Mouse (Mus musculus) heart, postnatal 14 days (tissue): ENCODE measurements at regions not wholly inside any gene's neighbourhood (a gene's known extent, or its start where the extent isn't known, plus 50 kb on each side); places are given as distances from the start of the nearest gene placed in this dataset.

Experiments used
- DNase-seq, 2 experiments: peaks; one replicate each; pipeline ENCODE4 v3.0.0; 2021 to 2022
- intact Hi-C: fragments of 180-260 bp; cut with DNase I; formaldehyde crosslinking; loops from one replicate; pipeline ENCODE4 v1.15.1; 2025

DNA sequence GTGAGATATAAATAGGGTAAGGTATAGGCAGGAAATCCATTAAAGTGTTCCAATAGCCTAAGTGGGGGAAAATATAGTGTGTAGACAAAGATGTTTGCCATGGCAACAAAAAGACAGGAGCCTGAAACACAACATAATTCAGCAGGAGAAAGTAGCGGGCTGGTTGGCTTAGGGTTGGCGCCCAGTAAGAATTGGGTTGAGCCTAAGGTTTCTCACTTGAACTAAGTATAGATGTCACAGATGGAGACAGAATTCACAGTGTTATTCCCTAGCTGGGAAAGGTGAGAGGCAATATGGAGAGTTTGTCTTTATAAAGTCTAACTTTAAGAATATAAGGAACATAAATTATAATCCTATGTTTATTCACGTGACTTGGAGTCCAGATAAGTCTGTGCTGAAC is 64.8 kb upstream of the Ogfrl1 start:
- intact Hi-C loops = no loop called here
- DNase-seq = no peak

DNA sequence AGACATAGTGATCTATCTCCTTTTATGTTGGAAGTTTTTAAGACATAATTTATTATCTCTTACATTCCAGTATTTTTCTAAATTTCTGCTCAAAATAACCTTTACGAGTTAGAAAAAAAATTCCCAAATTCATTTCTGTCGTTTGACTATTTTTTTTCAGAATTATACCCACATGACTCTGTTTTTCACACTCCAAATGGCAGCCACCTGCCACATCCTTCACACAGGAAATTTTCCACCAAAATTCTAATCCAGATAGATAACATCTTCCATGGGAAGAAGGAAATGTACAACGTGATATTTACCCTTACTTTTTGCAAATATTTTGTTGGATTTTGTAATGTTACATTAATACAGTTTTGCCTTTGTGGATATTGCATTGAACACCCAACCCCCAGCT is 66.5 kb upstream of the Ogfrl1 start:
- intact Hi-C loops = no loop called here
- DNase-seq = no peak

DNA sequence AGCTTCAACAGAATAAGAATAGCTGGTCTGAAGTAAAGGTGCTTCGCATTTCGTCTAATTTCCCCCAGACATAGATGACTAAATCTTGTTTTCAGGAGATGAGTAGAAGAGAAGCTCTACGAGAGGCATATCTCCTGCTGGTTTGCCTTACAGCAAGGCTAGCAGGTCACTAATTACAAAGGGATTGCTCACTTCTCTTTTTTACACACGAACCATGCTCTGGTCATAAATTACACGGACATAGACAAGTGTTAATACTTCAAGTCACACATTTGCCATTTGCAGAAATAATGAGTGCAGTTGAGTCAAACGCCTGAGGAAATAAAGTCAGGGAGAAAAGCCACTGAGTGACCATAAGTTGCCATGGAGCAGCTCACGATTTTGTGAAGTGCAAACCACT is 68.8 kb upstream of the Ogfrl1 start:
- no peak for DNase-seq
- intact Hi-C loops = no loop called here

DNA sequence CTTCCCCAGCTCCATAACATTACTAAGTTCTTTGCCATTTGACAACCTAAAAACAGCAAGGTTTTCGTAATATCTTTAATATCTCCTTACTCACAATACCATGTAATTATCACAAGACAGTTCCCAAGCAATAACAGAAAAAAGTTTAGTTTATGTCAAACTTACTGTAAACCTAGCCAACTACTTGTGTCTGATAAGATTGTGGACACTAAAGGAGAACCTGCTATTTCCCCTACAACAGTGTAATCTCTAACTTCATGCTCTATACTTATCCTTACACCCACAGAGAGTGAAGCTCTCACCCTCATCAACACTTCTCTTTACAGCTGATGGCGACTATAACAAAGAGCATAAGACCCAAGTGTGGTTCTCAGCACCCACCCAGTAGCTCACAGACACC is 69.8 kb upstream of the Ogfrl1 start:
- intact Hi-C loops = no loop called here
- DNase-seq = no peak

DNA sequence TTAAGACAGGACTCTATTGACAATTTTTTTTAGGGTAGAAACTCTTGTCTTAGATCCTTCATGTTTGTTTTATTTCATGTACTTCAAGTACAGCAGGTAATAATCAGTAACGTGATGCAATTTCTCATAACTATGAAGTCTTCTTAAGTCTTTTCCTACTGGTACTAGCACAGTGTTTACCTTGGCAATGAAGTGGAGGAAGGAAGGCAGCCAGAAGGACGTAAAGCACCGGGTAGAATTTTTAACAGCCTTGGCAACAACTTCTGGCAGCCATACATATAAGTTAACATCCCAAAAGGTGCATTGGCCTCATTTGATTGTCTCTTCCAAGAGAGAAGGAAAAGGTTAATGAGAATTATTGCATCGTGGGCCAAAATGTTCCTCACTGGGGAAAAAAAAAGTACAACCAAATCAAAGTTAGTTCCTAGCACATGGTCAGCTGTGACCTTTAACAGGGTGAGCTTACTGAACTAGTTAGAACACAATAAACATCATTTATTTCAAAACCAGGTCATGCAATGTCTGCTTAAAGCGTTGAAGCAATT is 83.3 kb upstream of the Ogfrl1 start:
- no peak for DNase-seq
- intact Hi-C loops = no loop called here

DNA sequence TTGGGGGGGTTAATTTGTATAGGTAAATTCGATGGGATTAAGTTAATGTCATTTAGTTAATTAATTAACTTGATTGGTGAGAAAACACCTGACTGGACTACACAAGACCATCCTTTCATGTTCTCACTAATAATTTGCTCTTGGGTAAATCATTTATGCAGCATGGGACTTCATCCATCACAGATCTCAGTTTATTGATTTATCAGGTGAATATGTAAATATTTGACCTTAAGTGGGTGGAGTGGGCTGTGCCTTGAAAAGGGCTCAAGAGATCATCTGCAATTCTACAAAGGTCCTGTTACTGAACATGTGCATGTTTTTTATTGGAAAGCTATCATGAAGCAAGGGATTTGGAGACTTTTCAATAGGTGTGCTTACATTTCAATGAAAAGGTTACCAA is 87.0 kb upstream of the Ogfrl1 start:
- DNase-seq = no peak
- intact Hi-C loops = no loop called here

DNA sequence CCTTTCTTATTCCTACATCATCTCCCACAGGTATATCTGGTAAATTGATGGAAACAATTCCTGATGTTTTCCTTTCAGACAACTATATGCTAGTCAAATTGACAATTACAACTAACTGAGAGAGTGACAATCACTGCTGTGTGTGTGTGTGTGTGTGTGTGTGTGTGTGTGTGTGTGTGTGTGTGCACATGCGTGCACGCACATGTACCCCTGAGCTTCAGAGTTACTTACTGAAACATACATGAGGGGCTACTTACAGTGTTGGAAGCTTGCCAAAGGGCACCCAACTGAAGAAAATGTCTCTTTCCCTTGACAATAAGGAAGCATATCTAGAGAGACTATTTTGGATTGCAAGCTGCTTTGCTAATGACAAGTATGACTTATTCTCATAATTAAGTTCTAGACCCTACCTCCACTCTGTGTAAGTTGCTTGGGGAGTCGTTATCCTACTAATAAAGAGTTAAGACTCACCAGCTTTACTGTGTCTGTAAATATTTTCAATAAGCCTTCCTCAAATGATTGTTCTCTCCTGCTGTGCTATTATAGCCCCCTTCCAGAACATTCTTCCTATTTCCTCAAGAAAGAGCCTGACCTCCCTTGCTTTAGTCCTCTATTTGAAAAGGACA is 87.7 kb upstream of the Ogfrl1 start:
- intact Hi-C loops = no loop called here
- DNase-seq = no peak

DNA sequence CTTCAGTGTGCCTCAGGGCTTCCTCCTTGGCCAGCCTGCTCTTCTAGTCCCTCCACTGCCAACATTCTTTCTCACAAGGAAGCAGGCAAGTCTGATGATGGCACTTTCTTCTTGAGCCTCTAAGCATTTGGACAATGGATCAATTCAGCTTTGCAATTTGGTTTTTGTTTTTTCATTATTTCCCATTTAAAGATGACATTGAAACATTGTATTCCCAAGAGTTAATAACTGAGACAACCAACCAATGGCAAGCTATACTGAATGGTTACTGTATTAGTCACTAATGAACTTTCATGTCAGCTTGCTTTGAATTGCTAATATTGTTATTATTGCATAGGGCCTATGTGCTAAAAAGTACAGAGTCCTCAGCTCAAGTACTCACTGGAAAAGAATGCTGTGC is 89.5 kb upstream of the Ogfrl1 start:
- no peak for DNase-seq
- intact Hi-C loops = no loop called here

DNA sequence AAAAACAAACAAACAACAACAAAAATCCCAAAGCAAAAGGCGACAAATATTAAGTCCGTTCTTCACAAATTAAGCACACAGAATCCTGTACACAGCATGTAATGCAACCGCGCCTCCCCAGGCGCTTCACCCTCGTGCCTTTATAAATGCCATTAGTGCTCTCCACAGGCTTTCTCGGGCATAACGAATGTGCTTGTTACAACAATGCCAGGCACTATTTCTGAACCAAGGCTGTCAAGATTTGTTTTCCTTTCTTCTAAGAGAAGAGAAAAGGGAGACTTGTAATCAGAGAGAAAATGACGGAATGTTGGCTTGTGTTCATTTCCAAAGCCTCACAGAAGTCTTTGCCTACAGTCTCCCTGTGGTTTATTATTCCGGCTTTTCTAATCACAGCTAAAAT is 93.1 kb upstream of the Ogfrl1 start:
- intact Hi-C loops = loop anchor here (10.0 kb wide), 1 partner anchor 346 kb away; no protein-coding TSS in a partner anchor
- DNase-seq = no peak

DNA sequence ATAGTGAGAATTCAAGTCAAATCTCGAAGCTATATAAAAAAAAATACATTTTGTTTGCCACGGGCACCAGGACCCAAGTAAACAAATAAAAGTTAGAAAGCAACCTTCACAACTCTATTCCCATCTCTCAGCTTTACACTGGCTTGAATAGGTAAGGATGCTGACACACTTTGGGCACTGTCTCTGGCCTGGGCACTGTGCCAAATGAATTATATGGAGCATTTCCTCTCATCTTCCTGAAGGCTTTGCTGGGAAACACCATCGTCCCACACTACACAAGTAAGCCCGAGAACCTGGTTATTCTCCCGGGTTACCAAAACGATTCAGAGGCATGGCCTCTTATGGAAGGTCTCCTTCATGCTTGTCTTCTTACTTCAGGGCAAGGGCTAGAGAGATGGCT is 93.5 kb upstream of the Ogfrl1 start:
- DNase-seq = peak in 1 of 2 experiments; percentile 11
- intact Hi-C loops = loop anchor here (10.0 kb wide), 1 partner anchor 346 kb away; no protein-coding TSS in a partner anchor

DNA sequence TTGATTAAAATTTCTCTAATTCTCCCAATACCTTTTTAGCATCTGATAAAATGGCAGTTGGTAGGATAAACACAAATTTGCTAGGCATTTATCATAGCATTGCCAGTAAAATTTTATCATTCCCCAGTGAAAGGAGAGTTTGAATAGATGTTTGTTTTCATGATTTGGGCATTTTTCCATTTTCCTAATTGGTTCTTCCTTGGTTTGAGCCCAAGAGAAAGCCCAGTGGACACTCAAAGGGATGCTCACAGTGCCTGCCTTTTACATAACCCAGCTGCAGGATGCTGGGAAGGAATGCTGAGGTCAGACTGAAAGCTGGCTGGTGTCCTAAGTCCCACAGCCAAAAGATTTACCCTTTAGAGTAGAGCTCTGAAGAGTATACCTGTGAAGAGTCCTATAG is 95.4 kb upstream of the Ogfrl1 start:
- no peak for DNase-seq
- intact Hi-C loops = loop anchor here (10.0 kb wide), 1 partner anchor 348 kb away; no protein-coding TSS in a partner anchor

DNA sequence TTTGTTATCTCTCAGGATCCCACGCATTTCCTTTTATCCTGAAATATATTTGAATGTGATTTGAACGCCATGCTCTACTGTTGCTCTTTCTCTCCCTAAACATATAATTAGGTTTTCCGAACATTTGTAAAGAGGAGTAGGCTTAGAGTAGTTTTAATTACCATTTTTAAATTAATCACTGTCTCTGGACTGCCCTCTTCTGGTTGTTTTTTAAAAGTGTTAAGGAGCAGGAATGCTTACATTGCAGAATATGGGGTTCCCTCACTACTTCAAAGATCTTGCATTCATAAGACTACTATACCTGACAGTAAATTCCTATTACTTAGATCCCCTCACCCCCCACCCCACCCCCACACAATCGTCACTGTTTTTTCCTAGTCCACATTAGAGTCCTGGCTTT is 97.8 kb upstream of the Ogfrl1 start:
- no peak for DNase-seq
- intact Hi-C loops = loop anchor here (1.0 to 10.0 kb wide), 2 partner anchors 171 to 351 kb away; no protein-coding TSS in a partner anchor

DNA sequence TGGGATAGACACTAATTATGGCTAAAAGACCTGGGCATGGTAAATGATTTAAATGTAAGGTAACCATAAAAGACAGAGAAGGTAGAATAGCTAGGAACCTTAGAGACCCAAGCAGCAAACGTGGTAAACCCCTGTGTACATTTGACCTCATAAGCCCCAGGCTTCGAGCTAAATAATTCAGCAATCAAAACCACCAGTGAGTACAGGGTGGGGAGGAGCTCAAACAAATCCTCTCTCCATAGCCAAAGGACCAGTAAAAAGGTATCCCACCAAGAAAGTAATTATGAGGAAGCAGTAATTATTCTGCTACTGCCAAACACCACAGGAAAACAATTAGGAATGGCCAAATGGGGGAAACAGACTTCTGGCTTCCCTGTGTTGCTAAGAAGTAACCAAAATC is 122.5 kb upstream of the Ogfrl1 start:
- DNase-seq = no peak
- intact Hi-C loops = no loop called here

DNA sequence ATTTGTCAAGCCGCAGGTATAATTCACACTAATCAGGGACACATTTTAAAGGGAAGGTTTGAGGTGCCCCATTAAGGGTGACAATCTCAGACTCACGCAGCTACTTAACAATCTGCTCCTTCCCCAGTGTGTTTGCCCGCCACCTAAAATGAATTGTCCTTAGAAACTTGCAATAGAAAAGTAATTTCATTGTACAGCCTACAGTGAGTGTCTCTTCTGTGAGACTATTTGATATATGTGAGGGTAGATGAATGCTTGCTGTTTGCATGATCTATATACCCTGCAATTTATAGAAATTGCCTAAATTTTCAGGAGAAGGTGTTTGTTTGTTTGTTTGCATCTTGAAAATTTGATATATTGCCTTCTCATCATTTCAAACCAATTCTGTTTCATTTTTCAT is 135.1 kb upstream of the Ogfrl1 start:
- intact Hi-C loops = no loop called here
- DNase-seq = no peak

DNA sequence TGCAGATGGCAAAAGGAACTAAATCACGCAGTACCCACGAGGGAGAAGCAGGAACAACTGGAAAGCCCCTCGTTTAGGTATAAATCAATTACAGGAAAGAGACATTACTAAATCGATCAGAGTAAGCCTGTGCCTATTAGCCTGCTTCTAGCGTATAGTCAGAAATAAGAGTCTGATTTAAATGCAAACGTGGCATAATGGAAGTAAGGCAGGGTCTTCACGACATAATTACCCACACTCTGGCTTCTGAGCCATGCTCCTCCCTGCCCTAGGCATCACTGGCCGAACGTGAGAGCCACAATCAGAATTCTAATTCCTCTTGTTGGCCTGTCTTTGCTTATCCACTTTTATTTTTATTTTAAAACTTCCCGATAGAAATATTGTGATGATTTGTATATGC is 139.0 kb upstream of the Ogfrl1 start:
- no peak for DNase-seq
- intact Hi-C loops = no loop called here

DNA sequence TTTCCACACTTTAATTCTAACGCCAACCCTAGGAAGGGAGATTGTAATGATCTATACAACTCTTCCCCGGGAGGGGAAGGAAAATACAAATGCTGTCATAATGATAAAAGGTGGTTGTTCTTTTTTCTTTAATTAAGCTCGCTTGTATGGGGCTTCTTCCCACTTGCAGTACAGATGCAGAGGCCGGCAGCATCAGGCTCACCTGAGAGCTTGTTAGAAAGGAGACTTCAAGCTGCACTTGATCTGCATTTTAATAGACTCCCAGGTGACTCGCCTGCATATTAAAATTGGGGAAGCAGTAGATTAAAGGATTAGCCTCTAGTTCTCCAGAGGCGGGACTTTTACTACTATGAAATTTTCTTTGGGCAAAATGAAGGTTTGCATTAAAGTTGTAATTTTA is 140.8 kb upstream of the Ogfrl1 start:
- no peak for DNase-seq
- intact Hi-C loops = no loop called here

DNA sequence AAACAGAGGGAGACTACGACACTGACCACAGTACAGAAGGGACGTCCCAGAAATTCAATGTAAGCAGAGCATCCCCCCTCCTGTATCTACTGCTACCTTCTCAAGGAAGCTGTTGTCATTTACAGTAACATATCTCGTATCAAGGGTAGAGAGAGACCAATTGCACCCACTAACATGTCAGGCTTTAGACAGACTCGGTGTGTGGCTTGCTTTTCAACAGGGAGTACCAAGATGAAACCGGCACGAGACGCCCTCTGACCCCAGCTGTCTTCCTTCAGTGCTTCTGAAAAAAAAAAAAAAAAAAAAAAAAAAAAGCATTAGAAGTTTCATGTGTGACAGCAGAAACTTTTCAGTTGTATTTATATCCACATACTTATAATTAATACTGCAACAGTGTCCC is 143.0 kb upstream of the Ogfrl1 start:
- DNase-seq = no peak
- intact Hi-C loops = no loop called here

DNA sequence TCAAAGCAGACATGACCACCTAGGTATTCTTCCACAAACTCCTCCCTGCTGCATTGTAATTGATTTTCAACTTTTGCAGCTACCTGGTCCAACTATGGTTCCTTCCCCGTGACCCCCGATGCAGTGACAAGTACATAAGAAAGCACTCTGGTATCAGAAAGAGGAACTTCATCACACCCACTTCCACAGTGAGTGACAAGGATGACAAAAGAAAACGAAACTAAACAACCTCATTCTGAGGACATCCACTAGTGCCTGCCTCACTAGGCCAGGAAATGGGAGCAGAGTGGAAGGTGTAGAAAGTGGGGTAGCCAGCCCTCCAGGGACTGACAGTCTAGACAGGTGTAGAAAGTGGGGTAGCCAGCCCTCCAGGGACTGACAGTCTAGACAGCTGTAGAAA is 158.2 kb upstream of the Ogfrl1 start:
- intact Hi-C loops = no loop called here
- no peak for DNase-seq

DNA sequence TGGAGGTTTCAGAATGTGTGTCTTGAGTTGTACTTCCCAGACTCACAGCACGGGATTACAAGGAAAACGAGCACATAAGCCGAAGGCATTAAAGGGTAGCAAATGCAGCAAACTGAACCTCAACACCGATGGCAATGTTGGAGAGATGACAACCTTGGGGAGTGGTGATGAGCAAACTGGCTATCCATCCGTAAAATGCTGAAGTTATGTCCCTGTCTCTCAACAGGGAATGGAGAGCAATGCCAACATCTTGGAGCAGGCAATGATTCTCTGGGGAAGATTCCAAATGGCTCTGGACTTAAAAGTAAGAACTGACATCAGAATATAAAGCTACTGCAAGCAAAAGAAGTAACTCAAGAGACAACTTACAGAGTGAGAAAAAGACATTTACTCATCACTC is 170.5 kb upstream of the Ogfrl1 start:
- no peak for DNase-seq
- intact Hi-C loops = no loop called here

DNA sequence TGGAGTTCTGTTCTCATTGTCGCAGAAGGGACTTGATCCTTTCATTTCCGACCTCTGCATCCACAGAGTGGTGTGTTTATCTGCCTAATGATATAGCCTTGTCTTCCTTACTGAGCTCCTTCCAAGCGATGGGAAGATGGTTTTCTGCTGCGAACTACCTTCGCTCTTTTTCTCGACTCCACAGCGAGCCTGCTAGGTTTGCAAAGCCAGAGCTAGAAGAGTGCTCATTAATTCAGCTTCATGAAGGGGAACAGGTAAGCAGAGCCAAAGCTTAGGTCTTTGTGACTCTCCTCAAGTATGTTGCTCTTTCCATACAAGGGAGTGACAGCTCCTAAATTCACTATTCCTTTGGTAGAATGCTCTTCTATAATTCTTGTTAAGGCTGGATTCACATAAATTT is 176.9 kb upstream of the Ogfrl1 start:
- intact Hi-C loops = no loop called here
- DNase-seq = no peak

DNA sequence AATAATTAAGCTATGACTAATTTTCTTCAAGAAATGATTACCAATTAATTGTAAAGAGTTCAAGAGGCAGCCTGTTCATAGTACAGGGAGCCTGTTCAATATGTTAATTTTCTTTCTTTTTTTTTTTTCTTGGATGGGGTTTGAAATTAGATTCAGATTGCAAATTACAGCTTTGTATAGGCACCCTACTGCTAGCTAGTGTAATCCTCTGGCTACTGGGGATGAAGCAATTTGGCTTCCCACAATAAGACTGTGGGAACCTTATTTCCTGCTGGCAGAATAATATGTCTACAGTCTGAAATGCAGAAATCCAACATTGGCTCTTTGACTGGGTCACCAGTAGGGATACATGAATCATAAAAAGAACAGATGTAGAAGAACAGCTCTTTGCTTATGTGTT is 177.4 kb upstream of the Ogfrl1 start:
- intact Hi-C loops = no loop called here

DNA sequence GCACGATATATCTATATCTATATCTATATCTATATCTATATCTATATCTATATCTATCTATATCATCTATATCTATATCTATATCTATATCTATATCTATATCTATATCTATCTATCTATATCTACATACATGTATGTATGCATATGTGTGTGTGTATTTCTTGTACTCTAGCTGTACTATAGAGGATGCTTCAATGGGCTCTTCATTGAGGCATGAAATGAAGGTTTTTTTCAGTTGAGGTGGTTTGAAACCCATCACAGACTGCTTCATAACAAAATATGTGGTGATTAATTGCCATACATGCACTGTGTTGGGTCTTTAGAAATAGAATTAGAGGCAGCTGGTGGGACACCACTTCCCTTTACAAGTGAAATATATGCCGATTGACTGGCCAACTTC is 177.9 kb upstream of the Ogfrl1 start:
- intact Hi-C loops = no loop called here
- DNase-seq = no peak

More for the DNA sequence above, 177.4 kb upstream of the Ogfrl1 start:
- DNase-seq = no peak

DNA sequence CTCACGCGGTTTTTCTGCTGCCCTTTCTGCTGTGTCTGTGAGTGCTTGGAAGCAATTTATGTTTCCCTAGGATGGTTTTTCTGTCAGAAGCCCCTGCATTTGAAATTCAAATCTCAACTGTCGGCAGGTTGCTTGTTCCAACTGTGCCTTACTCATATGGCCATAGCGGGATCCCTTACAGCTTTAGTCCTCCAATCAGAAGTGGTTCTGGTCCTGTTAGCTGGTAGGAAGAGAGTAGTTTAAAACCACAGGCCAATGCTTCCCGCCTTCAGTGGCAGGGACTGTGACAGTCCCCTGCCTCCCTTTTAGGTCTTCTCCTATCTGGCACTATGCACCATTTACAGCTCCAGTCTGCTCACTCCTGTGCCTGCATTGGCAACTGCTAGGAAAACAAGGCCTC is 178.6 kb upstream of the Ogfrl1 start:
- DNase-seq = no peak
- intact Hi-C loops = no loop called here
